Mouse (Mus musculus) lung, adult 2 months (tissue): ENCODE data around the gene Ccdc27.

ENCODE experiments used
- CTCF ChIP-seq: fragments of 200-500 bp; IDR thresholded peaks from 2 replicates; pipeline ENCODE4 v1.5.1; 2011; ENCODE audit warnings: mild to moderate bottlenecking, low read length, control low read depth; ENCODE audit not compliant: insufficient read depth
- POLR2A ChIP-seq: fragments of 200-500 bp; IDR thresholded peaks from 2 replicates; pipeline ENCODE4 v1.6.1; 2011; ENCODE audit warnings: low read depth, mild to moderate bottlenecking, control low read depth, low read length, borderline replicate concordance; ENCODE audit errors: extremely low read depth

DNA sequence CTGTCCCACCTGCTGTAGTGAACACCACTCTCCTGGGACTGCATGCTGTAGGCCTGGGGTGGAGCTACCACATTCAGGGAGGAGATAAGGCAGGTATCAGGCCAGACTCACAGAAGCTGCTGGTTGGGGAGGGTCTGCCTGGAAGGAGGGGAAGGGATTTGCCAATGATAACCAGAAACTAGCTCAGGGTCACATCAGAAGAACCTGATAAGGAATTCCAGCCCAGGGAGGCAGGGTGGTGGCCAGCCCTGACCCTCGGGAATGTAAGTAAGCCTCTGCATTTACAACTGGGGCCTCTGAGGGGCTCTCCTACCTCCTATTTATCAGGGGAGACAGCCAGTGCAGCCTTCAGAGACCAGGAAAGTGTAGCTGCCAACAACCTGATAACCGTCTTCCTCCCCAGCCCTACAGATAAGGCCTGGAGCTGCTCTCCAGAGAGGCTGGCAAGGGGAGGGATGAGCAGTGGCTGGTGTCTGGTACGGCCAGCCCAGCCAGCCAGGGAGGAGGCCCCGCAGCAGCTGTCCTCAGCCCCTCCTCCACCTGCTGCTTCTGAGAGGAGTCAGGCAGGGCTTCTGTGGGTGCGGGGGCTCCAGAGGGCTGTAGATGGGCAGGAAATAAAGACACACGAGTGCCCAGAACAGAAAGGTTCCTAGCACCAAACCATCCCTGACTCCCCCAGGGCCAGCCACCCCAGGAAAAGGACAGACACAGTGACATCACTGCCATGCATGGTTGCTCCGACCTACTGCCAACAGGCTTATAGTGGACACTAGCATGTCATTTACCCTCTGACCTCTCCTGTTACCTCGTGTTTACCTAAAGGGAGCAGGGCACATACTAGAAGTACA, 18.5 kb downstream of the Ccdc27 start:
- TF ChIP-seq POLR2A (no peak), CTCF (no peak)
